Mouse (Mus musculus) midbrain, embryonic 15.5 days (tissue): Measurements from ENCODE around the gene Rab12. TPM values are rescaled to one million over a fixed set of nuclear protein-coding genes. Genes with fewer than 3 reads are reported as not detected.

Experiments used
- ATAC-seq: fragments of 200-750 bp; cut with Nextera tagmentation; replicated peaks from 2 replicates; pipeline ENCODE4 v1.8.0; 2017; ENCODE audit warnings: moderate TSS enrichment
- H3K27ac ChIP-seq: fragments of 300-500 bp; sonication (generic); 2 replicates; pipeline ENCODE4 v1.5.1; 2015; ENCODE audit warnings: mild to moderate bottlenecking, inconsistent platforms
- H3K27me3 ChIP-seq: fragments of 300-500 bp; sonication (generic); replicated peaks from 2 replicates; pipeline ENCODE4 v1.6.1; 2015; ENCODE audit warnings: inconsistent platforms
- H3K36me3 ChIP-seq: fragments of 300-500 bp; sonication (generic); replicated peaks from 2 replicates; pipeline ENCODE4 v1.6.1; 2015; ENCODE audit warnings: inconsistent platforms
- H3K4me1 ChIP-seq: fragments of 300-500 bp; sonication (generic); 2 replicates; pipeline ENCODE4 v1.6.1; 2015; ENCODE audit warnings: inconsistent platforms
- H3K4me2 ChIP-seq: fragments of 300-500 bp; sonication (generic); 2 replicates; pipeline ENCODE4 v1.6.1; 2015; ENCODE audit warnings: inconsistent platforms, mild to moderate bottlenecking, moderate library complexity
- H3K4me3 ChIP-seq: fragments of 300-500 bp; sonication (generic); 2 replicates; pipeline ENCODE4 v1.5.1; 2015; ENCODE audit warnings: mild to moderate bottlenecking, inconsistent platforms
- H3K9ac ChIP-seq: fragments of 300-500 bp; sonication (generic); 2 replicates; pipeline ENCODE4 v1.6.1; 2015; ENCODE audit warnings: mild to moderate bottlenecking, inconsistent platforms
- H3K9me3 ChIP-seq: fragments of 300-500 bp; sonication (generic); 2 replicates; pipeline ENCODE4 v1.6.1; 2016; ENCODE audit warnings: inconsistent platforms
- WGBS: fragments of 180-500 bp; shearing (Covaris S2); methylation state at CpG from one replicate; pipeline ENCODE4 v1.1.7; 2015; ENCODE audit warnings: mixed read lengths; 5-methylcytosine and 5-hydroxymethylcytosine counted together
- polyA plus RNA-seq: library from polyadenylated mRNA; unstranded; fragments of >200 nt; fragmentation: Nextera tagmentation; extraction: Ambion mirVana; gene quantifications from 2 replicates; pipeline ENCODE4 v1.2.1, GENCODE M21; 2015

Rab12 gene
- polyA plus RNA-seq, 1 experiment from 2014 or later, result 83.7 TPM

DNA sequence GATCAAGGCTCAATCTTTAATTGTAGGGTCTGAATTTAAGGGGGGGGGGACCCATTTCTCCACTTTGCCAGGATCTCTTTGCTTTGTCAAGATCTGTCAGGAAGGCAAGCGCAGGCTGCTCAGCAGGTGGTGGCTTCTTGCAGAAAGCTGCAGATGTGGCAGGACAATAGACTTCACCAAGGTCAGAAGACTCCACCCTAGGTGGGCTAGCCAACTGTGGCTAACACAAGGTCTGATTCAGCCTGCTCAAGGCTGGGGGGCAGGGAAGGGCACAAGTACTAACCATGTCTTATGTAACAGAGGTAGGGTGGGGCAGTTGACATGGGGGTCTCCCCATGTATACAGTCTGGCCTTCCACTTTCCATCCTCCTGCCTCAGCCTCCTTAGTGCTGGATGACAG is 62.3 kb downstream of the Rab12 start:
- Histone ChIP-seq H3K9me3 (no peaks in the 10 kb centered on the region), H3K27me3 (no peaks in the 10 kb centered on the region), H3K27ac (no peak overlapping the region), H3K4me1 (no peaks in the 10 kb centered on the region), H3K4me3 (no peak overlapping the region), H3K4me2 (no peak overlapping the region), H3K36me3 (no peaks in the 10 kb centered on the region), H3K9ac (no peak overlapping the region)
- WGBS, result 30% methylated on average over 1 of the region's 1 CpGs
- no peak for ATAC-seq

DNA sequence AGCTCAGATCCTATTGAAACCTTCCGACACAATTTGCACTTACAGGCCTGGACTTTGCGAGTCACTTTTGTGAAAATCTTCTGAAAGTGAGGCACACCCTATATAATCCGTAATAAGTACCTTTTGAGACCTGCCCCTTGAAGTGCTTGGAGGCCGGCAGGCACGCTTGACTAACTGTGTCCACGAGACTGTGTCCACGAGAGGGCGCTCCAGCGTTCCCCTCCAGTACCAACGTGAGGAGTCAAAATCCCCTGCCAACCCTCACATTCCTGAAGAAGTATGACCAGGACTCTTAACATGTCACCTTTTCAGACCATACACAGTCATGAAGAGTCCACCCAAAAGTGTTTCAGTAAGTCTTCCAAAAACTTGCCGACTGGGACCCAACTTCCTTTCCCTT is 68.4 kb downstream of the Rab12 start:
- H3K9ac ChIP-seq, result no peak overlapping the region
- WGBS, result 1% methylated on average over 11 of the region's 11 CpGs
- H3K27me3 ChIP-seq, result no peaks in the 10 kb centered on the region
- no peak for ATAC-seq
- H3K9me3 ChIP-seq, result no peaks in the 10 kb centered on the region
- no peaks in the 10 kb centered on the region for H3K36me3 ChIP-seq
- H3K27ac ChIP-seq, result no peak overlapping the region
- H3K4me3 ChIP-seq, result no peak overlapping the region
- H3K4me2 ChIP-seq, result peak overlapping the region; percentile 89
- H3K4me1 ChIP-seq, result peaks cover 31% of the 10 kb centered on the region

- Histone ChIP-seq H3K9me3 (no peaks in the 10 kb centered on the region), H3K27ac (no peak overlapping the region), H3K4me2 (peak overlapping the region; percentile 89), H3K9ac (no peak overlapping the region), H3K4me1 (peaks cover 37% of the 10 kb centered on the region), H3K36me3 (no peaks in the 10 kb centered on the region), H3K4me3 (peak overlapping the region; percentile 87), H3K27me3 (no peaks in the 10 kb centered on the region)
- ATAC-seq, result no peak
- 3% methylated on average over 18 of the region's 18 CpGs for WGBS
Observed at GRCm38 (mm10) chr17:66450526-66451070, 68.9 kb downstream of the Rab12 start.

DNA sequence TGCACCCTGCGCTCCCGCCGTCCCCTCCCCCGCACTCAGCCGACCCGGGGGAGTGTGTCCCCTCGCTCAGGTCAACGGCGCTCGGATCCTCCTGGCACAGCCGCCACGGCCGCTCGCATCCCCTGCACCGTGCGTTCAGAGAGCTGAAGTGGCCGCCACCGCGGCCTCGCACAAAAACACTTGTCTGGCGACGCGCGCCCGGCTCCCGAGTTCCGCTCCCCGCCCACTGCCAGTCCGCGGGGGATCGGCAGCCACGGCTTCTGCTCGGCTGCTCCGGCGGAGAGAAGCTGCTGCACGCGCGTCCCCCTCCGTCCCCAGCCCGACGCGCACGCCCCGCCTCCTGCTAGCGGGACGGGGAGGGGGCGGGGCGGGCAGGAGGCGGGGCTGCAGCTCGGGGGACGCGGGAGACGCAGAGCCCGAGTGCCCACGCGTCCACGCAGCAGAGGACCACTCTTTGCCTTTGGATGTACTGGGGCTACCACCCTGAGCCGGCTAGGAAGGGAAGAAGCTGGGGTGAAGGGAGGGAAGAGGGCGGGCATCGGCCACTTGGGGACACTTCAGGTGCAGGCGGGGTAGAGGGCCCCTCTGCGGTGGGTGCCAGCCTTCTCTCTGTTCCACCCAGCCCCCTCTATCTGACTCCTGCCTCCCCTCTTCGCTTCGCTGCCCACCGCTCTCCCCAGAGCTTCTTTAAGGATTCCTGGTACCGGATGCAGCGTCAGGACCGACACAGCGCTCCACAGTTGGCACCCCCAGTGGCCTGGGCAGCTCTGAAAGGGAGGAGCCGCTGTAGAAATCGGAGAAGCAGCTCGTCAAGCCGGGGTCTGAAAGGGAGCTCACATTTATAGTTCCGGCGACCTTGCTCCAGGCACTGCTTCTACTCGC is 69.8 kb downstream of the Rab12 start, which contains the start of gene Mtcl1:
Gene Mtcl1, minus strand, starts transcription at position 291 of the 882 bp plus-strand sequence.
- Histone ChIP-seq H3K4me3 (peak within 1 kb of the TSS; percentile 87), H3K27me3 (no peaks in the 10 kb centered on the region), H3K27ac (peak within 1 kb of the TSS; percentile 92), H3K9me3 (no peaks in the 10 kb centered on the region), H3K4me1 (peaks cover 46% of the 10 kb centered on the region), H3K9ac (peak within 1 kb of the TSS; percentile 86), H3K36me3 (no peaks in the 10 kb centered on the region), H3K4me2 (peak within 1 kb of the TSS; percentile 89)
- WGBS, result under 1% methylated on average over 72 of the region's 76 CpGs
- peak; percentile 89 for ATAC-seq

DNA sequence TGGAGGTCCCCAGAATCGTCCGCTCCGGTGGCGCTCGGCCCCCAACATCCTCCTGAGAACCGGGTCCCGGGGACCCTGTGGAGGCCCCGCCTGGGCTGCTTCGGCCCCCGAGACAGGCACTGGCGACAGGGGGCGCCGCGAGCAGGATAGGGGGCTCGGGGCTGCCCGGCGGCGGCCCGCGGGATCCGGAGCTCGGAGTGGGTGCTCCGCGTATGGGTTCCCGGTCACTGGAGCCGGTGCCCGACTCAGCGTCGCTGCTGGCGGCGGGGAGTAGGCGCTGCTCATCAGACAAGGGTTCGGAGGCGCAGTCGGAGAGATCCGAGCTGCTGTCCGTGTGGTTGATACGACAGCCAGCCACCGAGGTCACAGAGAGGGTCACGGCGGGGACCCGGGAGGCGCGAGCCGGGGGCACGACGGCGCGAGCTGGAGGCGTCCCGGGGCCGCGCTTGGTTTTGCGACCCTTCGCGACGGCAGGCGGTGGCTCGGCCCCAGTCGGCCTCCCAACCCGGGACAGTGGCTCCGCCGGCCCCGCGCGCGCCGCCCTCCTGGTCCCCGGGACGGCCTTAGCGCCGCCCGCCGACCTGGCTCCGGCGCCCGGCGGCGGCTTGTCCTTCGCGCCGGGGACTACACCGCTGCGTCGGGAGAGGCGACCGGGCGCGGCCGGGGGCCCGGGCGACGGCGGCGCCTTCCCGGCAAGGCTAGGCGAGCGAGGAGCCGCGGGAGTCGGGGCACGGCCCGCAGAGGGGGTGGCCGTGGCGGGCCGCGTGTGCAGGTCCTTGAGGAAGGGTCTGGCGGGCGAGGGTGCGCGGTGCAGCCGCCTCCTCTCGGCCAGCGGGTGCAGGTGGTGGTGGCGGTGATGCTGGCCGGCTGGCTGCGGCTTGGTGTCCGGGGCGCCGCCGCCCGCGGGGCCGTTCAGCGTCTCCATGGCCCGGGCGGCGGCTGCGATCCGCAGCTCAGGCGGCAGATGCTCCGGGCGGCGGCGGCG is 70.8 kb downstream of the Rab12 start:
- Histone ChIP-seq H3K9ac (peak overlapping the region; percentile 86), H3K4me3 (peak overlapping the region; percentile 87), H3K9me3 (no peaks in the 10 kb centered on the region), H3K27ac (peak overlapping the region; percentile 92), H3K36me3 (no peaks in the 10 kb centered on the region), H3K4me1 (peaks cover 54% of the 10 kb centered on the region), H3K4me2 (peak overlapping the region; percentile 89), H3K27me3 (no peaks in the 10 kb centered on the region)
- under 1% methylated on average over 113 of the region's 136 CpGs for WGBS
- ATAC-seq, result peak; percentile 53

- Histone ChIP-seq H3K27ac (peak overlapping the region; percentile 92; the same call in 1 of the 2 replicates), H3K4me1 (peaks cover 58% of the 10 kb centered on the region), H3K9ac (peak overlapping the region; percentile 86), H3K4me3 (peak overlapping the region; percentile 87), H3K9me3 (no peaks in the 10 kb centered on the region), H3K27me3 (no peaks in the 10 kb centered on the region), H3K36me3 (no peaks in the 10 kb centered on the region), H3K4me2 (peak overlapping the region; percentile 89)
- under 1% methylated on average over 13 of the region's 13 CpGs for WGBS
- ATAC-seq, result no peak
Observed at GRCm38 (mm10) chr17:66447978-66448377, 71.6 kb downstream of the Rab12 start.

DNA sequence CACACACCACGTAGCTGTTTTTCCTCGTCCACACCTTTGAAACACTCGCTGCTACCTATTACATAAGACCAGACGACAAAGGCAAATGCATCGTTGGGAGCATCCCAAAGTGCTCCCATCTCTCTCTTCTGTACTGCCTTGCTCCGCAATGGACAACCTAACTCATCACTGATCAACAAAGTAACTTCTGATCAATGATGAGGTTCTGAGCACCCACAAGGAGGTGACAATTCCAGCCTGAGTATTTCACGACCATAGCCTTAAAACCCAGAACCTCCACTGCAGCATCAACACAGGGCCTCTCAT is 72.6 kb downstream of the Rab12 start:
- no peak for ATAC-seq
- Histone ChIP-seq H3K4me1 (peaks cover 63% of the 10 kb centered on the region), H3K4me2 (peak overlapping the region; percentile 89), H3K36me3 (no peaks in the 10 kb centered on the region), H3K4me3 (peak overlapping the region; percentile 87), H3K27ac (no peak overlapping the region), H3K9ac (peak overlapping the region; percentile 86), H3K27me3 (no peaks in the 10 kb centered on the region), H3K9me3 (no peaks in the 10 kb centered on the region)
- 16% methylated on average over 7 of the region's 7 CpGs for WGBS

- Histone ChIP-seq H3K27ac (no peak overlapping the region), H3K4me2 (peak overlapping the region; percentile 89), H3K36me3 (no peaks in the 10 kb centered on the region), H3K9ac (peak overlapping the region; percentile 86), H3K9me3 (no peaks in the 10 kb centered on the region), H3K4me1 (peaks cover 63% of the 10 kb centered on the region), H3K4me3 (peak overlapping the region; percentile 87), H3K27me3 (no peaks in the 10 kb centered on the region)
- ATAC-seq, result no peak
- WGBS, result 16% methylated on average over 7 of the region's 7 CpGs
Observed at GRCm38 (mm10) chr17:66446196-66447006, 73.1 kb downstream of the Rab12 start.

Other genes with a start within 250 kb of the Rab12 start
- gene Mtcl1, start 70.0 kb downstream of the Rab12 start, polyA plus RNA-seq, result 35.5 and 39.0 TPM in 2 replicates
- gene Themis3, start 74.9 kb upstream of the Rab12 start, polyA plus RNA-seq, result 0.06 TPM in 1 of 2 replicates, not detected in the other